In the genomic region with DNA sequence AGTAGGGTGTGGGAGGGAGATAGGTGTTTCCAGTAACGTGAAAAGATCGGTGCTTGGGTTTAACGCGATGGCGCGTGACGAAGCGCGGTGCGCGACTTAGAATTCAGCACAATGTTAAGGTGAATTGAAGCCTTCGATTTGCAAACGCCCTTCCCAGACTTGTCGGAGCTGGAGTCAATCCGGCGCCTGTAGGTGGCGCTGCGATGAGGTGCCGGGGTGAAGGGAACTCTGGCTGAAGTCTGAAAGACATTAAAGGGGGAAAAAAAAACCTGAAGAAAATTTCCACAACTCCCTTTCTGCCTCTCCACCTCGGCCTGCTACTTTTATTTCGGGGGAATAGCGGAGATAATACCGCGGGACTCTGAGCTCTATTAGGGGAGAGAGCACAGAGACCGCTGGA, we compare ENCODE assay signal across 8 mouse cellular contexts. TPM values are rescaled to one million over a fixed set of nuclear protein-coding genes. Genes with fewer than 3 reads are reported as not detected.
DNase-seq lines count a peak whose midpoint lies in the region; ATAC-seq lines count a peak whose summit lies in the region.
"Had no signal": no experiment of that assay in that cellular context is flagged by ENCODE, and none has a peak within 500 bp of the region (broad histone marks: within the 10 kb centered on the region; RNA-seq: fewer than 3 reads in every experiment).

No protein-coding gene starts in this region.

- H3K9me3 ChIP-seq in kidney, embryonic 15.5 days (replicated peaks), result 0 out of 2 replicates have a peak, but pooled peaks cover 3% of the 10 kb centered on the region

- under 1% methylated on average over 25 of the region's 25 CpGs for WGBS in kidney, embryonic 15.5 days

- H3K36me3 ChIP-seq in kidney, embryonic 15.5 days, result no peaks in the 10 kb centered on the region

- DNase-seq in kidney, adult 11 months, result no peak
- DNase-seq in forelimb bud, embryonic 11.5 days (ENCODE audit: low read depth, low spot score), result peak; percentile 85
- DNase-seq in mesoderm, embryonic 11.5 days (ENCODE audit: low read depth, low spot score), result peak; percentile 86
- DNase-seq in B cell, adult 2 months, result no peak
- no peak for DNase-seq in natural killer cell, adult 2 months (ENCODE audit: low spot score in 2 of 2)

- no peak overlapping the region for H3K9ac ChIP-seq in kidney, embryonic 15.5 days

- peaks cover 98% of the 10 kb centered on the region for H3K27me3 ChIP-seq in kidney, embryonic 15.5 days

- H3K27ac ChIP-seq in kidney, embryonic 15.5 days, result no peak overlapping the region
- H3K27ac ChIP-seq: macrophage had no signal

- H3K4me2 ChIP-seq in kidney, embryonic 15.5 days, result no peak overlapping the region

- ATAC-seq in kidney, embryonic 15.5 days (replicated peaks; ENCODE audit: low FRiP score), result 0 out of 2 replicates have a peak, but pooled peaks have one; percentile 10
- peak; percentile 33; the same call in 1 of the 2 replicates for ATAC-seq in common myeloid progenitor, adult 5-6 weeks (replicated peaks; ENCODE audit: low read depth, poor library complexity, severe bottlenecking)

- H3K4me3 ChIP-seq in kidney, embryonic 15.5 days (replicated peaks), result 0 out of 2 replicates have a peak overlapping the region, but pooled peaks have one; percentile 2

- H3K4me1 ChIP-seq in kidney, embryonic 15.5 days, result peaks cover 24% of the 10 kb centered on the region

RNA-seq across cellular contexts. Expression of gene Pax9, which starts 1.8 kb away (rescaled TPM):
- polyA plus RNA-seq in kidney, embryonic 15.5 days (2015; fragmentation: Nextera tagmentation; extraction: Ambion mirVana), result 0.13 and 0.14 TPM in 2 replicates
- not detected in 2 replicates for total RNA-seq in common myeloid progenitor, adult 5-6 weeks (2017)
- polyA plus RNA-seq: macrophage had no signal

Comparison
In these comparisons a context has a peak if more than half of its experiments do, and no peak if none do; other contexts are left out.
1. DNase-seq: peak in forelimb bud, embryonic 11.5 days (single experiment) and mesoderm, embryonic 11.5 days (single experiment); none in kidney, adult 11 months (single experiment), B cell, adult 2 months (0 of 2) and natural killer cell, adult 2 months (0 of 2).